Mouse (Mus musculus): ENCODE data around the gene Ncbp1.

GRCm38 (mm10) chr4:46177018-46177417 lies 38.6 kb downstream of the Ncbp1 start:
- TF ChIP-seq CTCF (IDR thresholded peaks at IDR 0.05; ENCODE audit: extremely low read depth, insufficient read length, insufficient replicate concordance, low read depth, low read length) (no peak), POLR2A (IDR thresholded peaks at IDR 0.05; ENCODE audit: low read depth, low read length) (no peak)

Data from small intestine, adult 2 months (tissue).